Mouse (Mus musculus) kidney, postnatal 10 days (tissue): Measurements from ENCODE around the gene Vtn.
A peak's percentile ranks its signal among the peaks of the same experiment; 100 is the strongest.

ENCODE experiments used
- DNase-seq: peaks from one replicate; pipeline ENCODE4 v3.0.0; 2021; ENCODE audit warnings: mixed read lengths

The Vtn gene

DNA sequence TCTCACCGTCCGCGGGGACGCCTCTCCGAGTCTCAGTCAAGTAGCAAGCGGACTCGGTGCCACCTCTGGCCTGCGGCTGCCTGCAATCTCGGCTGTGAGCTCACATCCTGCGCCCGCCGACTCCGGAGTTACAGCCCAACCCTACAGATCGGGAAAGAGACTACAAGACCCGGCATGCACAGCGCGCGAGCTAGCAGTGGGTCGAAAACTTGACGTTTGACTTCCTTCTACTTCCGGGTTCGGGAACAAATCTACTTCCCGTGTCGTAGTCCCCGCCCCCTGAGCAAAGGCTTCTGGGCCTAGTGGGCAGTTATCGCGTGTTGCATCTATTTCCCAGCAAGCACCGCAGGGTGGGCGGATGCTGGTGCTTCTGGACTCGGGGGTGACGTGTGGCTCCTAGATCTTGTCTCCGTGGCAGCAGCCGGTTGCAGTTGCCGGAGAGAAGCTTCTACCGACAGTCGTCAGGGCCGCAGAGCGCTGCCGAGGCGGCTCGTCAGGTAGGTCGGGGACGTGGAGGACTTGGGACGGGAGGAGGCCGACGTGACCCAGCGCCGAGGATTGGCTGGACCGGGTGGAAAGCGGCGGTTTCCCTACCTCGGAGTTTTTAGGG is 37.3 kb downstream of the Vtn start, which contains the start of the genes Tnfaip1 and Ift20:
TSS of gene Tnfaip1 (minus strand) at position 253 of the 610 bp plus-strand sequence.
TSS of gene Ift20 (plus strand) at position 282 of the 610 bp plus-strand sequence.
- peak; percentile 98 for DNase-seq

DNA sequence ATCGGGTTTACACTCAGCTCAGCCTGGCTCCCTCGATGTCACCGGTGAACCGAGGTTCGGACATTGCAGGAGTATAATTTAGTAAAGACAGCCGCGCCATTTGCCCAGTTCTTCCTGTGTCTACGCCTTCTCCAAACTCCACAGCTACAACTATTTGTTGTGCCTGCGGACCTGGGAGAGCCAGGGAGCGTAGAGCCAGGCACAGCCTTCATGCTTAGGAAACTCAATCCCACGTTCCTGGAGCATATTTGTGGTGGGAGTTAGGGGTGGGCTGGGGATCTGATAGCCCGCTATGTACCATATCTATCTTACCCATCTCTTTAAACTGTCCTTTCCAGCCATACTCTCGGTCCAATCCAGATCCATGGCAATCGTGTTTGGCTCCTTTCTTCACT is 37.8 kb downstream of the Vtn start:
- no peak for DNase-seq

DNA sequence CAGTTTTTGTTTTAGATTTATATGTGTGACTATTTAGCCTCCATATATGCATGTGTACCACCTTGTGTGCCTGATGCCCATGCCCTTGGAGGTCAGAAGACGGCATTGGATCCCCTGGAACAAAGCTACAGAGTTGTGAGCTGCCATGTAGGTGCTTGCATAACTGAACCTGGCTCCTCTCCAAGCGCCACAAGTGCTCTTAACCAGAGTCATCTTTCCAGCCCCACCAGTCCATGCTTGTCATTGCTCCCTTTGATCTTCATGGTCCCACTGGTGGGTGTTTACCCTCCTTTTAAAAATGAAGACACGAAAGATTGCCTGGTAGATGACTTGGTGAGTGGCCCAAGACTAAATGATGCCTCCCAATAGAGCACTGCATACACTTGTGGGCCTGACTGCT is 41.5 kb downstream of the Vtn start:
- DNase-seq: no peak

DNA sequence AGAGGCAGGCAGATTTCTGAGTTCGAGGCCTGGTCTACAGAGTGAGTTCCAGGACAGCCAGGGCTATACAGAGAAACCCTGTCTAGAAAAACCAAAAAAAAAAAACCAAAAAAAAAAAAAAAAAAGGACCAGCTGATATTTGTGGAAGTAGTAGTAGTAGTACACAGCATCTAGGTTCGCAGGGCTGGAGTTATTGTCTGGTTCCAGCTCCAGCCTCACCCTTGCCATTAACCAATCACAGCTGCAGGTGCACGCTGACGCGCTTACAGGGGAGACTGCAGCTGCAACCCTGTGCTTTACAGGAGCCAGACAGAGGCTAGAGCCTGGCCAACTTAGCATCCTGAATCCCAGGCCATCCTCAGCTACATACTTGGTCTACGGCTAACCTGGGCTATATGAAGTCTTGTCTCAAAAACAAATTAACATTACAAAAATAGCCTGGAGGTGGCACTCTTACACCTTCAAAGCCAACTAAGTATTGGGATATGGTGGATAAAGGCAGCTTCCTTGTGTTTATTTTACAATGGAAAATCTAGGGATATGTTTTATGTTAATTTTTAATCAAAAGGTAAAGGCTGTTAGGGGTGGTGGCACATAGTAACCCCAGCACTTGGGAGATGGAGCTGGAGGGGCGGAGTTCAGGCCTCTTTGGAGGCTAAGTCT is 45.7 kb downstream of the Vtn start:
- DNase-seq: no peak

DNA sequence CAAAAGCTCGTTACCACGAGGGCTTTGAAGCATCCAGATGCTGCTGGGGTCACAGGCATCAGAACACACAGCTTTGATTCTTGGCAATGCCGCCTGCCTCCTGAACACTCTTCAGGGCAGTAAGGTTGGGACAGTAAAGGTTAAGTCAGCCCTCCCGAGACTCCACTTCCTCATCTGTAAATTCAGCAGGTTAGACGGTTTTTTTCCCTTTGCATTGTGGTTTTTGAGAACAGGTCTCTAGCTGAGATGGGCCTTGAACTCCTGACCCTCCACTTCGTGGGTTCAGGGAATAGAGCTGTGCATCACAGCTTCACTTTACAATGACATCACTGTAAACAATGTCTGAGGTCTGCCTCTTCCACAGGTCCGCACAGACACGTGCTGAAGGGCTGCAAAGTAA is 46.3 kb downstream of the Vtn start:
- DNase-seq: no peak

DNA sequence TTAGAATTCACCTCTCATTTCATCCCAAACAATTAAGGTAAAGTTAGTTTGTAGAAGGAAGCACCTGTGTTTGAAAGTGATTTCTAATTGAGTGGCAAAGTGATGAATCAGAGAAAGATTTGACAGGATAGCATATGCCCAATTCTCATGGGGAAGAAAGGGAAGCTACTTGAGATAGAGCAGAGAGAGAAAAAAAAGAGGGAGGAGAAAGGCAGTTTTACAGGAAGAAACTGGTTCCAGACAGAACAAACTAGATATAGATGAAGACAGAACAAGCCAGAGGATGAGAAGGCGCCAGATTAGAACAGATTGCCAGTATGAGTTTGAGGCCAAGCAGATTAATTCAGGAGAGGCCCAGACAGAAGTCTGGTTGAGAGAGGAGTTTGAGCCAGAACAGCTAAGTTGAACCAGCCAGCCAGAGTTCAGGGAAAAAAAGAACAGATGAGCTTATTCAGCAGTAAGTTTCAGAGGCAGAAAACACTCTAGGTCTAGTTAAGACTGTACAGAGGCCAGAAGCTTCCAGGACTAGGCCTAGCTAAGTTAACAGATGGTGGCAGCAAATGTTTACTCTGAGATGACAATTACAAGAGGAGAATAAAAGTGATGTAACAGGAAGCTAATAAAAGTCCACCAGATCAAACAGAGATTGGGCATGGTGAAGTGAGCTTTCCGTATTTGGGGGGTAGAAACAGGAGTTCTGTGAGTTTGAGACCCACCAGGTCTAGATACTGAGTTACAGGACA is 49.0 kb downstream of the Vtn start:
- DNase-seq: no peak

DNA sequence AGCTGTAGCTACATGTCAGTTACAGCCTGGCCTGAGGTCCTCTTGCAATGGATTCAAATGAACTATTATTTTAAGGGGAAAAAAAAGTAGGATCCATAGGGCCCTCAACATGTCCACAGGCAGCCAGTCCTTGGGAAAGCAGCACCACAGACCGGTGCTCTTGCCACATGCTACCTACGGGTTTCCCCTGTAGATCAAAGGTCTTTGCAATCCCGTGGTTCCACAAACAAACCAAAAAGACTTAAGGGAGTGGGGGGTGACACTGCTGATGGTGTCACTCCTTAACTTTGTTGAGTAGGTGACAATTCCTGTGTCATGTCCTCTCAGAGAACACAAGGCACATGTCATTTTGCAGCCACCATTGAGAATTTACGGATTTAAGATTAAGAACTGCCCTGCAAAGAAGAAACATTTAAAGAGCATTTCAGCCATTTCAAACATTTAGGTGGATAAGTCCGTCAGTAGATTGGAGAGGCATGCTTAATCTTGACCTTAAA is 50.6 kb downstream of the Vtn start:
- no peak for DNase-seq

DNA sequence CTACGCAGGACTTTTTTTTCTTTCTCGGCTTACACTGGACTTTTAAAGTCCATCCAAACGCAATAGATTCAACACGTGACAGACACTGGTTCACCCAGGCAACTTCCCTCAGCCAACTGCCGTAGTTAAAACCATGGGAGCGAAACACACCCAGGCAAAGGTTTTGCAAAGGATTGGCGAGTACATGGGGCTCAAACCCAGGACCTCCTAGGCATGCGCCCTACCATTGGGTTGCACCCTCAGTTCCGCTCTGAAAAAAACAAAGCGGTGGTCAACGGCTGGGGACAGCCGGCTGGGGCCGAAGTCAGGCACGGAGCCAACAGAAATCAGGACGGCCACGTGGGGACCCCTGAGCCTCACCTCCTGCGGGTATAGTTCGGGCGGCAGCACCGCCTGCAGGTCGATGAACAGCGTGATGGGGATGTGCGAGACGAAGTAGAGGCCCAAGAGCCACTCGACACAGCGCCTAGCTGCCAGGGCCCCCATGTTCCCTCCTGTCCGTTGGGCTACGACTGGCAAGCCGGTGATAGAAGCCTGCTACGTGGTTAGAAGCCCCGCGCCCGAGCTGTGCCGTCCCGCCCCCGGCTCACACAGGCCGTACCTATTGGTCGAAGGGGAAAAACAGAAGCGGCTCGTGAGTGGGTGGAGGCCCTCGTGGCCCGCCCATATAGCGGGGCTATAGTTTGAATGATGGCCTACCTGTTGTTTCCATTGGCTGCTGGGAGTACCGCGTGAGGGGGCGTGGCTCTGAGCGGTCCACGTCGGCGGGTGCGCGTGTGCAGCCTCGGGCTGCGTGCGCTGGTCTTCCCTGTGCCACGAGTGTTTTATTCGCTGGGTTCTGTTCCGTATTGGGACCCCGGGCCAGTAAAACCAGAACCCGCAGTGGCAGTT is 51.5 kb downstream of the Vtn start, which contains the start of gene Tmem97:
TSS of gene Tmem97 (minus strand) at position 610 of the 891 bp plus-strand sequence.
- DNase-seq: peak; percentile 97

DNA sequence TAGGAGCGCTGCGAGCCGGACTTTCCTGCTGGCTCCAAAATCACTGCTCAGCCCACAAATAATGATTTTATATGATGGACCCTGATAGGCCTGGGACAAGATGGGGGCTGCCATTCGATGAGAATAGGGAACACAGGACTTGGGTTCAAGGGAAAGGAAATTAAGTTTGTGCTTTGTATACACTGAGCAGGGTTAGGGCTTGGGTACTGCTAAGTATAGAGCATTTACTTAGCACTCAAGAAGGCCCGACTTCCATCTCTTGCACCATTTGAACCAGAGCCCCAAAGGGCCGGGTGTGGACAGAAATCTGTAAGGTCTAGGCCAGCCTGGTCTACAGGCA is 52.1 kb downstream of the Vtn start:
- no peak for DNase-seq
